Mouse (Mus musculus): ENCODE measurements around the gene Mobp.

- no peak for TF ChIP-seq CTCF (IDR thresholded peaks at IDR 0.05; ENCODE audit: borderline replicate concordance, insufficient read depth, low read length)
- TF ChIP-seq POLR2A (IDR thresholded peaks at IDR 0.05; ENCODE audit: low read depth, low read length) = no peak
Observed at GRCm38 (mm10) chr9:120186856-120187255, 37.3 kb downstream of the Mobp start.
